Mouse (Mus musculus): ENCODE results near the gene Casc3.

GRCm38 (mm10) chr11:98769007-98769954 is 35.4 kb upstream of the Casc3 start:
- no peak for TF ChIP-seq TAL1 (IDR thresholded peaks at IDR 0.05; ENCODE audit: low read length)
- TF ChIP-seq GATA1 (IDR thresholded peaks at IDR 0.05; ENCODE audit: low read length): no peak
